10 mouse cellular contexts compared by ENCODE assay signal in the genomic region with DNA sequence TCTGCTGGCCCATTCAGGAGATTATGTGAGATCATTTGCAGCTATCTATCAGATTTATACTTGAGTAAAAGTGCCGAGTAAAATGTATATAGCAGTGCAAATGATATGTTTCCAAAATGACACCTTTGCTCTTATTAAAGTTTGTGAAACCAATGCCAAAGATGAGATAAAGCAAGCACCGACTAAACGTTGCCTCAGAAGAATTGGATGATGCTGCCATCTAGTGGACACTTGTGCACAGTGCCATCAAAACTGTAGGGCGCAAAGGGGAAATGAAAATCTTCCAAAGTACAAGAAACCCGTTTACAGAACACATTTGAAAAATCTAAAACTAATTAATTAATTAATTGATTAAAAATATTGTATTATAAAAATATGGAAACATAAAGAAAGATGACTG.
DNase-seq lines count a peak whose midpoint lies in the region; ATAC-seq and TF ChIP-seq lines count a peak whose summit lies in the region.
"Had no signal": no experiment of that assay in that cellular context is flagged by ENCODE, and none has a peak within 500 bp of the region (broad histone marks: within the 10 kb centered on the region; RNA-seq: fewer than 3 reads in every experiment).

No protein-coding gene starts in this region.

- no peaks in the 10 kb centered on the region for H3K27me3 ChIP-seq in heart, embryonic 12.5 days (replicated peaks)
- H3K27me3 ChIP-seq in G1E (ENCODE audit: insufficient read depth, low read length) = no peaks in the 10 kb centered on the region
- peaks cover 4% of the 10 kb centered on the region; the same call in 1 of the 2 replicates for H3K27me3 ChIP-seq in midbrain, embryonic 13.5 days

- no peaks in the 10 kb centered on the region for H3K36me3 ChIP-seq in heart, embryonic 12.5 days
- no peaks in the 10 kb centered on the region for H3K36me3 ChIP-seq in G1E (replicated peaks)
- no peaks in the 10 kb centered on the region for H3K36me3 ChIP-seq in midbrain, embryonic 13.5 days
- H3K36me3 ChIP-seq: embryonic facial prominence, embryonic 15.5 days; midbrain, embryonic 12.5 days had no signal

- no peak for ATAC-seq in heart, embryonic 12.5 days (ENCODE audit: insufficient number of reproducible peaks, low FRiP score)
- ATAC-seq in G1E (ENCODE audit: extremely low read depth, insufficient number of reproducible peaks, low FRiP score, poor library complexity, severe bottlenecking) = peak; percentile 40
- ATAC-seq in hematopoietic stem cell, adult 5-6 weeks (replicated peaks in 1 of 2; ENCODE audit: insufficient read depth in 1 of 2, low FRiP score in 2 of 2, low TSS enrichment in 1 of 2, low read depth in 1 of 2, poor library complexity in 2 of 2, severe bottlenecking in 2 of 2) = peak; percentile 91 to 94
- ATAC-seq in midbrain, embryonic 13.5 days = 0 out of 2 replicates have a peak, but pooled peaks have one; percentile 55

- intact Hi-C loops in heart, postnatal 36 days (cut with DNase I) = loop anchor here (5.0 to 10.0 kb wide), 2 partner anchors 739 to 827 kb away; a partner anchor contains a TSS

- peak; percentile 47; the same call in 1 of the 2 replicates for TF ChIP-seq CTCF in G1E (IDR thresholded peaks at IDR 0.05; ENCODE audit: low read depth, low read length)

- H3K4me1 ChIP-seq in heart, embryonic 12.5 days (replicated peaks) = no peaks in the 10 kb centered on the region
- no peaks in the 10 kb centered on the region for H3K4me1 ChIP-seq in G1E (ENCODE audit: insufficient read depth, low read depth, low read length)
- H3K4me1 ChIP-seq in midbrain, embryonic 13.5 days (replicated peaks) = peaks cover 12% of the 10 kb centered on the region
- H3K4me1 ChIP-seq: embryonic facial prominence, embryonic 15.5 days had no signal

- H3K4me2 ChIP-seq in heart, embryonic 12.5 days = no peak overlapping the region
- no peak overlapping the region for H3K4me2 ChIP-seq in midbrain, embryonic 13.5 days (replicated peaks)
- H3K4me2 ChIP-seq: embryonic facial prominence, embryonic 15.5 days; midbrain, embryonic 12.5 days had no signal

- WGBS in heart, embryonic 12.5 days = 7% methylated on average over 5 of the region's 5 CpGs
- 8% methylated on average over 5 of the region's 5 CpGs for WGBS in midbrain, embryonic 13.5 days

- no peak overlapping the region for H3K4me3 ChIP-seq in heart, embryonic 12.5 days
- H3K4me3 ChIP-seq in G1E (ENCODE audit: low read depth, low read length) = no peak overlapping the region
- H3K4me3 ChIP-seq in midbrain, embryonic 13.5 days (replicated peaks) = no peak overlapping the region
- H3K4me3 ChIP-seq: embryonic facial prominence, embryonic 15.5 days; midbrain, embryonic 12.5 days had no signal

- no peak overlapping the region for H3K27ac ChIP-seq in heart, embryonic 12.5 days (ENCODE audit: poor library complexity, severe bottlenecking)
- H3K27ac ChIP-seq in midbrain, embryonic 13.5 days = no peak overlapping the region
- H3K27ac ChIP-seq: embryonic facial prominence, embryonic 15.5 days; midbrain, embryonic 12.5 days had no signal

- peak; percentile 3 to 9 for DNase-seq in heart, postnatal 36 days
- DNase-seq in G1E (ENCODE audit: low spot score) = peak; percentile 14
- peak; percentile 35 to 45 for DNase-seq in cerebellum, postnatal 4 days (ENCODE audit: low spot score in 2 of 2)
- DNase-seq in layer of hippocampus, postnatal 36 days = peak; percentile 11 to 24
- DNase-seq in yolk sac, embryonic 10.5 days (ENCODE audit: low spot score) = peak; percentile 26

- H3K9ac ChIP-seq in heart, embryonic 12.5 days = no peak overlapping the region
- no peak overlapping the region for H3K9ac ChIP-seq in midbrain, embryonic 13.5 days (replicated peaks)
- H3K9ac ChIP-seq: embryonic facial prominence, embryonic 15.5 days; midbrain, embryonic 12.5 days had no signal

- no peaks in the 10 kb centered on the region for H3K9me3 ChIP-seq in heart, embryonic 12.5 days (replicated peaks)
- H3K9me3 ChIP-seq in G1E (replicated peaks) = no peaks in the 10 kb centered on the region
- H3K9me3 ChIP-seq in midbrain, embryonic 13.5 days = no peaks in the 10 kb centered on the region
- H3K9me3 ChIP-seq: embryonic facial prominence, embryonic 15.5 days; midbrain, embryonic 12.5 days had no signal
